Mouse (Mus musculus) lung, embryonic 14.5 days (tissue): ENCODE results near the gene Cd200r4. TPM values are rescaled to one million over a fixed set of nuclear protein-coding genes. Genes with fewer than 3 reads are reported as not detected.
"Not testable (repeated sequence)": the region's sequence is repeated elsewhere in the genome, so short reads cannot be mapped to it uniquely, and the experiment has no call there.

Experiments
- ATAC-seq: fragments of 200-750 bp; cut with Nextera tagmentation; 2 replicates; pipeline ENCODE4 v1.8.0; 2017; ENCODE audit warnings: mild to moderate bottlenecking, moderate TSS enrichment, moderate library complexity; ENCODE audit not compliant: insufficient read depth
- DNase-seq: peaks from one replicate; pipeline ENCODE4 v3.0.0-alpha.2; 2015
- H3K27ac ChIP-seq: fragments of 300-500 bp; sonication (generic); 2 replicates; pipeline ENCODE4 v1.5.1; 2014; ENCODE audit warnings: low read depth, mild to moderate bottlenecking, moderate library complexity
- H3K27me3 ChIP-seq: fragments of 300-500 bp; sonication (generic); 2 replicates; pipeline ENCODE4 v1.6.1; 2014; ENCODE audit warnings: low read length, control low read depth; ENCODE audit not compliant: insufficient read depth
- H3K36me3 ChIP-seq: fragments of 300-500 bp; sonication (generic); 2 replicates; pipeline ENCODE4 v1.6.1; 2014; ENCODE audit warnings: control low read depth; ENCODE audit not compliant: insufficient read depth
- H3K4me1 ChIP-seq: fragments of 300-500 bp; sonication (generic); 2 replicates; pipeline ENCODE4 v1.6.1; 2014; ENCODE audit warnings: antibody characterized with exemption, control low read depth; ENCODE audit not compliant: insufficient read depth
- H3K4me2 ChIP-seq: fragments of 300-500 bp; sonication (generic); 2 replicates; pipeline ENCODE4 v1.6.1; 2014; ENCODE audit warnings: mild to moderate bottlenecking
- H3K4me3 ChIP-seq: fragments of 300-500 bp; sonication (generic); 2 replicates; pipeline ENCODE4 v1.5.1; 2014; ENCODE audit warnings: low read depth, low read length
- H3K9ac ChIP-seq: fragments of 300-500 bp; sonication (generic); 2 replicates; pipeline ENCODE4 v1.6.1; 2014
- H3K9me3 ChIP-seq: fragments of 300-500 bp; sonication (generic); 2 replicates; pipeline ENCODE4 v1.6.1; 2016; ENCODE audit warnings: low read depth, low read length, control low read depth
- CTCF ChIP-seq: IDR thresholded peaks from 2 replicates; pipeline ENCODE4 v1.5.1; 2016; ENCODE audit warnings: antibody characterized with exemption, low read depth
- WGBS: fragments of 180-500 bp; shearing (Covaris S2); extraction: QIAGEN DNeasy Blood & Tissue Kit; methylation state at CpG from one replicate; pipeline ENCODE4 v1.1.7; 2014; 5-methylcytosine and 5-hydroxymethylcytosine counted together
- polyA plus RNA-seq: library from polyadenylated mRNA; unstranded; fragments of >200 nt; fragmentation: Nextera tagmentation; extraction: Ambion mirVana; gene quantifications from 2 replicates; pipeline ENCODE4 v1.2.1, GENCODE M21; 2014

The Cd200r4 gene
- polyA plus RNA-seq, 1 experiment from 2014 or later = not detected

DNA sequence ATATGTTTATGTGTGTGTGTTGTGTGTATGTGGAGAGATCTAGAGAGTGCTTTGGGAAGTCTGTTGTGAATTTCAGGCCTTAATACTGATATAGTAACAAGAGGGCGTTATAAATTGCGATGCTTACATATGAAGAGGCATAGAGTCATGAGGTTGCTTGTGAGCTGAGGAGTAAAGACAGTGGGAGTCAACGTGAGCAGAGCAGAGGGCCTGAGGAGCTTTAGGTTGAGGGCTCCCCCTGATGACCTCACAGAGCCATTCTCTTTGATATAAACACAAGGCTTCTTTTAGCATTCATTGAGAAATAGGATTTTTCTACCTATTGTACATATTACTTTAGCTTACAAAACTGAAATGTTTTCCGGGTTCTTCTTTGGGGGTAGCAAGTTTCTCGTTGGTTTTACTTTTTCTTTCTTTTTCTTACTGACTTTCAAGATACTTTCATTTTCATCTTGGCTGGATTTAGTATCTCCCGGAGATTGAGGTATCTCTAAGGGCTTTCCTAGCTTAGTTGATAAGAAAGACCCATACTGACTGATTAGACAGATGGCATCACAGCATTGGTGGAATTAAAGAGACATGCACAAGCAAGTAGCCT is 1.0 kb downstream of the Cd200r4 start:
- TF ChIP-seq CTCF = no peak
- H3K4me1 ChIP-seq = no peaks in the 10 kb centered on the region
- no peak overlapping the region for H3K4me3 ChIP-seq
- H3K9me3 ChIP-seq = no peaks in the 10 kb centered on the region
- no peak overlapping the region for H3K27ac ChIP-seq
- 69% methylated on average over 6 of the region's 6 CpGs for WGBS
- H3K9ac ChIP-seq = no peak overlapping the region
- DNase-seq = no peak
- no peak for ATAC-seq
- H3K27me3 ChIP-seq = no peaks in the 10 kb centered on the region
- H3K4me2 ChIP-seq = no peak overlapping the region
- H3K36me3 ChIP-seq = no peaks in the 10 kb centered on the region

DNA sequence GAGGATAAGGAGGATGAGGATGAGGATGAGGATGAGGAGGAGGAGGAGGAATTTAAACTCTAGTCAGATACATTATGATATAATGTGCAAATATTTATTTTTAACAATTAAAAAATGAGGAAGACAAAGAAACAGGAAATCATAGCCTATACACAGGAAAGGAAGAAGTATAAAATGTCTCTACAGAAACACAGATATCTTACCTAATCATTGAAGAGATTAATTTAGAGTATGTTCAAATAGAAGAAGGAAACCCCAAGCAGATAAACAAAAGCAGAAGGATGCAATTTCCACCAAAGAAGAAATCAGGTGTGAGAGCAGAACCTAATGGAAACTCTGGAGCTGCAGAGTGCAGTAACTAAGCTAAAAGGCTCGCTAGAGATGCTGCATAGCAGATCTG is 6.5 kb downstream of the Cd200r4 start:
- Histone ChIP-seq H3K4me3 (no peak overlapping the region), H3K27ac (no peak overlapping the region), H3K4me1 (no peaks in the 10 kb centered on the region), H3K9ac (no peak overlapping the region), H3K4me2 (no peak overlapping the region), H3K9me3 (no peaks in the 10 kb centered on the region), H3K27me3 (no peaks in the 10 kb centered on the region), H3K36me3 (no peaks in the 10 kb centered on the region)
- 21% methylated on average over 1 of the region's 1 CpGs for WGBS
- ATAC-seq (no peak), DNase-seq (no peak)
- no peak for TF ChIP-seq CTCF

DNA sequence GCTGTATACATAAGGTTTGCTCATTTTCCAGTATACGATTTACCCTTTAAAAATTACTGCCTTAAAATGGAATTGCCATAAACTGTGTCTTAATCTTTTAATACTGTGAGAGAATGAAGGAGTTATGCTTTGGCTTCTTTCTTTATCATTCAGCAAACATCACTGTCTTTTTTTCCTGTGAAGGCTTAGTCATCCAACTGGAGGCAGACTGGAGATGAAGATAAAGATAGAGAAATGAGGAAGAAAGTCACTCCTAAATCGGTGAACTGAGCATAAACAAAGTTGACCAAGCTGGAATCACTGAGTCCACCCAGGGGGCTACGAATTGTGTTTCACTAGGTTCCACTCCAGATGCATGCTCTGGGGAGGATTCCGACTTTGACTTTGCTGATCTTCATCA is 9.0 kb downstream of the Cd200r4 start:
- Histone ChIP-seq H3K9me3 (no peaks in the 10 kb centered on the region), H3K4me1 (no peaks in the 10 kb centered on the region), H3K27ac (no peak overlapping the region), H3K4me2 (no peak overlapping the region), H3K36me3 (no peaks in the 10 kb centered on the region), H3K4me3 (no peak overlapping the region), H3K27me3 (no peaks in the 10 kb centered on the region), H3K9ac (no peak overlapping the region)
- ATAC-seq (no peak), DNase-seq (no peak)
- WGBS = 71% methylated on average over 4 of the region's 4 CpGs
- no peak for TF ChIP-seq CTCF

DNA sequence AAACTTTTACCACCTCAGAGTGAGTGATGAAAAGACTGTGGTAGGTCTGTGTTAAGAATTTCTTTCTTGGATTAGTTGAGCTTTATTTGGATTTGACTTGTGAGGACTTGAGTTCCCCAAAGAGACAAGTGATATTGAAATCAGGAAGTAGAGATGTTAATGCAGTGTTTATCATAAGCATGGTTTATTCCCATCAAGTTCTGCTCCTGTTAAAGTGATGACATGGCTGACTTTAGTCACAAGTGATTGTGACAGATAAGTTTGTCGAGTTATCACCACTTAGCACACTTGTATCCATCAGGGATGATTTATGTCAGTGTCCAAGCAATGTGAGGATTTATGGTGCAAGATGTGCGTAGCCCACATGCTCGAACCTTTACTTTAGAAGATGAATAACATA is 20.8 kb downstream of the Cd200r4 start:
- DNase-seq (no peak), ATAC-seq (no peak)
- WGBS = 29% methylated on average over 3 of the region's 3 CpGs
- Histone ChIP-seq H3K4me1 (no peaks in the 10 kb centered on the region), H3K4me3 (no peak overlapping the region), H3K9ac (no peak overlapping the region), H3K9me3 (no peaks in the 10 kb centered on the region), H3K4me2 (no peak overlapping the region), H3K27ac (no peak overlapping the region), H3K27me3 (no peaks in the 10 kb centered on the region), H3K36me3 (no peaks in the 10 kb centered on the region)
- no peak for TF ChIP-seq CTCF

DNA sequence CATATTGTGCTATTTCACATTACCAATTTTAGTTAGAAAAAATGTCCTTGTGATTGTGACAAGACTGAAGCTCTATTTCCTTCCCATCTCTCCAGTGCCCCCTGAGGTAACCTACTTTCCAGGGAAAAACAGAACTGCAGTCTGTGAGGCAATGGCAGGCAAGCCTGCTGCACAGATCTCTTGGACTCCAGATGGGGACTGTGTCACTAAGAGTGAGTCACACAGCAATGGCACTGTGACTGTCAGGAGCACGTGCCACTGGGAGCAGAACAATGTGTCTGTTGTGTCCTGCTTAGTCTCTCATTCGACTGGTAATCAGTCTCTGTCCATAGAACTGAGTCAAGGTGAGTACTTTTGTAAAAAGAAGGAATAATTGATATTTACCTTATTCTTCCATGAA is 21.7 kb downstream of the Cd200r4 start:
- H3K27ac ChIP-seq, H3K9me3 ChIP-seq, H3K4me1 ChIP-seq, H3K36me3 ChIP-seq, H3K4me3 ChIP-seq, H3K9ac ChIP-seq, H3K4me2 ChIP-seq, ATAC-seq, DNase-seq, H3K27me3 ChIP-seq: not testable (repeated sequence)
- WGBS = 32% methylated on average over 2 of the region's 2 CpGs

DNA sequence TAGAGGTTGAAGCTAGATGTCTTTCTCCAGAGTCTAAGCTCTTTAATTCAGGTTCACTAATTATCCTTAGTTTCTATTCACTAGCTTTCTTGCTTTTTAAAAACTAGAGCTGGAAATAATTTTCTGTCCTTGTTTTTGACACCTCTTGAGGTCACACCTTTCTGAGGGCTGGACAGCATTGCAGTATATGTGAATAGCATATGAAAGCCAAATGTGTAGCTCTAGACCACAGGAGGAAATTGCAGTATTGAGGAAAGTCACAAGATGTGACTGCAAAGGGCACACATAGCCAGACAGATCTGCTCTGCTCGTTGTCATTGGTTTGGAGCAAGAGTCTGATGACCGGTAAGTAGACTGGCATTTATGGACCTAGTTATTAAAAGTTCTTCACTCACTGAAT is 55.3 kb downstream of the Cd200r4 start, which contains the start of gene Cd200r2:
Gene Cd200r2, plus strand, starts transcription at position 301 of the 400 bp plus-strand sequence.
- TF ChIP-seq CTCF = no peak
- DNase-seq (no peak), ATAC-seq (no peak)
- no peak within 1 kb of the TSS for H3K4me3 ChIP-seq
- no peaks in the 10 kb centered on the region for H3K9me3 ChIP-seq
- no peaks in the 10 kb centered on the region for H3K4me1 ChIP-seq
- 82% methylated on average over 2 of the region's 2 CpGs for WGBS
- no peak within 1 kb of the TSS for H3K27ac ChIP-seq
- H3K27me3 ChIP-seq = no peaks in the 10 kb centered on the region
- H3K9ac ChIP-seq = no peak within 1 kb of the TSS
- no peaks in the 10 kb centered on the region for H3K36me3 ChIP-seq
- no peak within 1 kb of the TSS for H3K4me2 ChIP-seq

DNA sequence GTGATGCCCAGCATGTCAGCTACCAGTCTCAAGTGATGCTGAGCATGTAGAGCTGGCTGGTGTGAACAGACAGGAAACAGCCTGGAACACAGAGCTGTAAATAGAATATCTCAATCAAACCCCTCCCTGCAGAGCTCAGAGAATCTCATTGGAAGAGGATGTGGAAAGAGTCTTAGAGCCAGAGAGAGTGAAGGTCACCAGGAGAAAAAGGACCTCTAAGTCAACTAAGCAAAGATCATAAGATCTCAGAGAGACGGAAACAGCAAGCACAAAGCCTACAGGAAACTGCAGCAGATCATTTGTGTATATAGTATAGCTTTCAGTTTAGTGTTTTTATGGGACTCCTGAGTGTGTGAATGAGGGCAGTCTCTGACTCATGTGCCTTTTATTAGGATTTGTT is 63.6 kb downstream of the Cd200r4 start:
- Histone ChIP-seq H3K4me1 (no peaks in the 10 kb centered on the region), H3K36me3 (no peaks in the 10 kb centered on the region), H3K27me3 (no peaks in the 10 kb centered on the region), H3K9me3 (no peaks in the 10 kb centered on the region), H3K9ac (no peak overlapping the region), H3K4me3 (no peak overlapping the region), H3K4me2 (no peak overlapping the region), H3K27ac (no peak overlapping the region)
- 39% methylated on average over 1 of the region's 1 CpGs for WGBS
- no peak for TF ChIP-seq CTCF
- peak; percentile 49; the same call in 1 of the 2 replicates for ATAC-seq
- DNase-seq = peak; percentile 49

DNA sequence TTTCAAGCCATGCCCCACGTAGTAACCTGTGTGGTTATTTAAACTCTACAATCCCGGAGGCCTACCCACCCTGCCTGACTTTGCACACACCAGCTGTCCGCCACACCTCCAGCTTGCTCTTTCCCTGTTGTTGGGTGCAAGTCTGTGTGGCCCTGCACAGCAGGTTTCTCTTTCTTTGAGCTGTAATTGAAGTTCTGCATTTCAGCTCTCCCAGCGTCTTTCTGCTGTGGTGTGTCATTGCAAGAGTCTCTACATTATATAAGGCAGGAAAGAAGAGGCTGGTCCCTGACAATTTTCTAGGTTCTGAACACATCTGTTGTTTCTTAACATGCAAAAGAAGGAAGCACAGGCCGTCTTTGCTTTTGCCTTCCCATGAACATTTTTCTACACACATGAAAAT is 65.1 kb downstream of the Cd200r4 start:
- WGBS = 66% methylated on average over 5 of the region's 5 CpGs
- no peak for ATAC-seq

More for the DNA sequence above, 65.1 kb downstream of the Cd200r4 start:
- no peak for DNase-seq
- Histone ChIP-seq H3K9me3 (no peaks in the 10 kb centered on the region), H3K27ac (no peak overlapping the region), H3K4me2 (no peak overlapping the region), H3K36me3 (no peaks in the 10 kb centered on the region), H3K4me1 (no peaks in the 10 kb centered on the region), H3K4me3 (no peak overlapping the region), H3K9ac (no peak overlapping the region), H3K27me3 (no peaks in the 10 kb centered on the region)
- TF ChIP-seq CTCF = no peak
